Mouse (Mus musculus) midbrain, postnatal 0 days (tissue): Measurements from ENCODE around the gene Gm20422. TPM values are rescaled to one million over a fixed set of nuclear protein-coding genes. Genes with fewer than 3 reads are reported as not detected.

Experiments
- ATAC-seq: fragments of 200-750 bp; cut with Nextera tagmentation; 2 replicates; pipeline ENCODE4 v1.8.0; 2017; ENCODE audit warnings: moderate number of reproducible peaks, mild to moderate bottlenecking, moderate TSS enrichment, moderate library complexity; ENCODE audit not compliant: low FRiP score
- DNase-seq: peaks from one replicate; pipeline ENCODE4 v3.0.0-alpha.2; 2015; ENCODE audit warnings: low spot score
- H3K27ac ChIP-seq: fragments of 300-500 bp; sonication (generic); 2 replicates; pipeline ENCODE4 v1.5.1; 2014; ENCODE audit warnings: low read depth, mild to moderate bottlenecking, low read length, mixed read lengths
- H3K27me3 ChIP-seq: fragments of 300-500 bp; sonication (generic); 2 replicates; pipeline ENCODE4 v1.6.1; 2014; ENCODE audit warnings: low read length, control low read depth, mixed read lengths; ENCODE audit not compliant: insufficient read depth
- H3K36me3 ChIP-seq: fragments of 300-500 bp; sonication (generic); 2 replicates; pipeline ENCODE4 v1.6.1; 2014; ENCODE audit warnings: low read length, control low read depth, mixed read lengths; ENCODE audit not compliant: insufficient read depth
- H3K4me1 ChIP-seq: fragments of 300-500 bp; sonication (generic); 2 replicates; pipeline ENCODE4 v1.6.1; 2014; ENCODE audit warnings: mild to moderate bottlenecking, control low read depth, antibody characterized with exemption, low read length, mixed read lengths; ENCODE audit not compliant: insufficient read depth
- H3K4me2 ChIP-seq: fragments of 300-500 bp; sonication (generic); 2 replicates; pipeline ENCODE4 v1.6.1; 2014; ENCODE audit warnings: low read depth, mild to moderate bottlenecking, low read length, mixed read lengths; ENCODE audit not compliant: poor library complexity, severe bottlenecking
- H3K4me3 ChIP-seq: fragments of 300-500 bp; sonication (generic); 2 replicates; pipeline ENCODE4 v1.5.1; 2014; ENCODE audit warnings: low read depth, mild to moderate bottlenecking, low read length, moderate library complexity
- H3K9ac ChIP-seq: fragments of 300-500 bp; sonication (generic); replicated peaks from 2 replicates; pipeline ENCODE4 v1.6.1; 2014; ENCODE audit warnings: mild to moderate bottlenecking, low read length, moderate library complexity, mixed read lengths; ENCODE audit not compliant: poor library complexity, severe bottlenecking
- H3K9me3 ChIP-seq: fragments of 300-500 bp; sonication (generic); 2 replicates; pipeline ENCODE4 v1.6.1; 2016; ENCODE audit warnings: low read length, control low read depth
- CTCF ChIP-seq: IDR thresholded peaks from 2 replicates; pipeline ENCODE4 v1.5.1; 2016; ENCODE audit warnings: antibody characterized with exemption, mild to moderate bottlenecking
- WGBS: fragments of 180-500 bp; shearing (Covaris S2); extraction: QIAGEN DNeasy Blood & Tissue Kit; methylation state at CpG from one replicate; pipeline ENCODE4 v1.1.7; 2014; 5-methylcytosine and 5-hydroxymethylcytosine counted together
- polyA plus RNA-seq: library from polyadenylated mRNA; unstranded; fragments of >200 nt; fragmentation: Nextera tagmentation; extraction: Ambion mirVana; gene quantifications from 2 replicates; pipeline ENCODE4 v1.2.1, GENCODE M21; 2015
- total RNA-seq: library from RNA; depleted of rRNA; stranded (reverse); fragments of >200 nt; gene quantifications from 2 replicates; pipeline ENCODE4 v1.2.3, GENCODE M21; 2014

The Gm20422 gene
- total and polyA plus RNA-seq, 2 experiments from 2014 or later = 2.4 TPM; not detected in 1

DNA sequence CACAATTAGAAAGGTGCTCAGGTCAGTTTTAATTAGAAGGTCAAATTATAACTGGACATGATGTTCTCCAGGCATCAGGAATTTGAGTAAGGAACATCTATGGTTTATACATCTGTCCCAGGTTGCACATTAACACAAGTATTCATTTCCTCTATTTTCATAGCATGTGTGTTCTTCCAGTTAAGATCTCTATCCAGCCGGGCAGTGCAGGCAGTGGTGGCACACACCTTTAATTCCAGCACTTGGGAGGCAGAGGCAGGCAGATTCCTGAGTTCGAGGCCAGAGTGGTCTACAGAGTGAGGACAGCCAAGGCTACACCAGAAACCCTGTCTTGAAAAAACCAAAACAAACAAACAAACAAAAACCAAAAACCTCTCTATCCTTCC lies 456 bp upstream of the Gm20422 start:
- 58% methylated on average over 2 of the region's 2 CpGs for WGBS
- no peak; the same call in 1 of the 2 replicates for ATAC-seq
- DNase-seq = no peak
- Histone ChIP-seq H3K4me2 (peak overlapping the region; percentile 41), H3K9ac (no peak overlapping the region), H3K27ac (peak overlapping the region; percentile 99), H3K27me3 (no peaks in the 10 kb centered on the region), H3K4me1 (peaks cover 12% of the 10 kb centered on the region; the same call in 1 of the 2 replicates), H3K36me3 (no peaks in the 10 kb centered on the region), H3K4me3 (peak overlapping the region; percentile 76; the same call in 1 of the 2 replicates), H3K9me3 (no peaks in the 10 kb centered on the region)
- TF ChIP-seq CTCF = no peak

DNA sequence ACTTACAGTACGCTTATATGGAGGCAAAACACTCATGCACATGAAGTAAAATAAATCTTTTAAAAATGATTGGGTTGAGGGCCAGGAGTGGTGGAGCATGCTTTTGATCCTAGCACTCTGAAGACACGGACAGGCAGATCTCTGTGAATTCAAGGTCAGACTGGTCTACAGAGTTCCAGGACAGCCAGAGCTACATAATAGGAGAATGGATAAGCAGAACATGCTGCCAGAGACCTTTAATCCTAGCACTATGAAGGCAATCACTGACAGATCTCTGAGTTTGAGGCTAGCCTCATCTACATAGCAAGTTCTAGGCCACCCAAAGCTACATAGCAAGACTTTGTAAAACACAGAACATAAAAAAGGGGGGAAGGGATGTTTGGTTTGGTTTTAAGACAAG lies 2.6 kb downstream of the Gm20422 start:
- no peaks in the 10 kb centered on the region for H3K9me3 ChIP-seq
- ATAC-seq (no peak), DNase-seq (no peak)
- H3K4me3 ChIP-seq = no peak overlapping the region
- TF ChIP-seq CTCF = no peak
- H3K9ac ChIP-seq = no peak overlapping the region
- H3K36me3 ChIP-seq = peaks cover 12% of the 10 kb centered on the region
- H3K4me1 ChIP-seq = peaks cover 12% of the 10 kb centered on the region; the same call in 1 of the 2 replicates
- H3K27me3 ChIP-seq = no peaks in the 10 kb centered on the region
- no peak overlapping the region for H3K27ac ChIP-seq
- 77% methylated on average over 2 of the region's 2 CpGs for WGBS
- no peak overlapping the region for H3K4me2 ChIP-seq

DNA sequence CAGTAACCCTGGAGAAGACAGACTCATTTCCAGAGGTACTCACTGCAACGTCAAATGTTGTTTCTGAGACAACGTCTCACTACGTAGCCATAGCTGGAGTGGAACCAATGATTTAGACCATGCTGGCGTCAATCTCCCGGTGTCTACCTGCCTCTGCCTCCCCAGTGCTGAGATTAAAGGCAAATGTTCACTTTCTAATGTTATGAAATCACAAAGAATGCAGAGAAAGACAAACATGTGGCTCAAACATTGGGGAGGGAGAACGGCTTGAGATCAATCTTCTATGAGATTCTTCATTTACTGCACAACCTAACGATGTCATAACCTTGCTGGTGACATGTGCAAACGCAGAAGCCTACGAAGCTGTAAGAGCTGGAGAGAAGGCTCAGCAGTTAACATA lies 3.5 kb downstream of the Gm20422 start:
- ATAC-seq (no peak), DNase-seq (no peak)
- no peak overlapping the region for H3K27ac ChIP-seq
- H3K36me3 ChIP-seq = peaks cover 18% of the 10 kb centered on the region
- H3K27me3 ChIP-seq = no peaks in the 10 kb centered on the region
- no peak for TF ChIP-seq CTCF
- WGBS = 88% methylated on average over 9 of the region's 9 CpGs
- no peak overlapping the region for H3K9ac ChIP-seq
- H3K4me2 ChIP-seq = no peak overlapping the region
- H3K9me3 ChIP-seq = 0 out of 2 replicates have a peak, but pooled peaks cover 2% of the 10 kb centered on the region
- no peak overlapping the region for H3K4me3 ChIP-seq
- H3K4me1 ChIP-seq = peaks cover 12% of the 10 kb centered on the region; the same call in 1 of the 2 replicates

DNA sequence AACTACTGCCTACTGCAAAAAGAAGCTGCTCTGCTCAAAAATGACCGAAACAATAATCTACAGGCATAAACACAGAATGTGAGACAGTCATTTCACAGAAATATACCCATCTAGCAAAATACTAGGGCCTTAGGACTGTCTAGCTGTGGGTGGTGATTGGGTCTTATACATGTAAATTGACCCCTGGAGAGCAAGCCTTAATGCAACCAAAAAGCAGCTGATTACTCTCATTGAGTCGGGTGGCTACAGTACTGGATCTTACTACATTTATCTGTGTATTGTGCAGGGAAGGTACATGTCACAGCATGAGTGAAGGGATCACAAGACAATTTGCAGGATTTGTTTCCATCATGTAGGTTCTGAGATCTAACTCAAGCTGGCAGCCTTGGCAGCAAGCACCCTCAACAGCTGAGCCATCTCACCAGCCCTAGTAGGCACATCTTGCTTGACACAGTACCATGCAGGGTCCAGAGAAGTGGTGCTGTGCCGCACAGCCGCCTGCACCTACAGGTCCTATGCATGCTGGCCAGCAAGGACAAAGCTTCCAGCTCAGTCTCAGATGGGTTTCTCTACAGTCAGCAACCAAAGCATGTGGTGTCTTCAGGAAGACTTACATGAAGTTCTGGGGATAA lies 12.8 kb downstream of the Gm20422 start:
- Histone ChIP-seq H3K9ac (no peak overlapping the region), H3K9me3 (0 out of 2 replicates have a peak, but pooled peaks cover 3% of the 10 kb centered on the region), H3K36me3 (peaks cover 44% of the 10 kb centered on the region), H3K4me3 (no peak overlapping the region), H3K4me2 (no peak overlapping the region), H3K27ac (no peak overlapping the region), H3K27me3 (no peaks in the 10 kb centered on the region), H3K4me1 (no peaks in the 10 kb centered on the region)
- WGBS = 88% methylated on average over 4 of the region's 4 CpGs
- TF ChIP-seq CTCF = no peak
- DNase-seq (no peak), ATAC-seq (no peak)

DNA sequence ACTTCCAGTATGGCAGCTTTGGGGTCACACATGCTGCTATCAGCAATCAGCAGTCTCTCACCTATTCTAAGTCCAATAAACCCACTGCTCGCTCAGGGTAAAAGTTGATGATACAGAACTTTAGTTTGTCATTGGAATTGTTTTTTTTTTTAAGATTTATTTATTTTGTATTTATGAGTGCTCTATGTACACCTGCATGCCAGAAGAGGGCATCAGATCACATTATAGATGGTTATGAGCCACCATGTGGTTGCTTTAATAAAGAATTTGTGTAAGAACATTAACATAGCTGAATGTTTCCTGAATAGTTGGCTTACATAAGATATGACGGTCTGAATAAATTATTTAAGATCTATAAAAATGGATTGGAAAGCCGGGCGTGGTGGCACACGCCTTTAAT lies 16.4 kb downstream of the Gm20422 start:
- ATAC-seq = no peak
- H3K9ac ChIP-seq = no peak overlapping the region
- 94% methylated on average over 5 of the region's 5 CpGs for WGBS
- no peaks in the 10 kb centered on the region for H3K27me3 ChIP-seq
- no peak overlapping the region for H3K4me3 ChIP-seq
- TF ChIP-seq CTCF = peak; percentile 52
- no peaks in the 10 kb centered on the region for H3K9me3 ChIP-seq
- peaks cover 17% of the 10 kb centered on the region; the same call in 1 of the 2 replicates for H3K36me3 ChIP-seq
- no peaks in the 10 kb centered on the region for H3K4me1 ChIP-seq
- no peak overlapping the region for H3K4me2 ChIP-seq
- DNase-seq = no peak
- H3K27ac ChIP-seq = no peak overlapping the region

DNA sequence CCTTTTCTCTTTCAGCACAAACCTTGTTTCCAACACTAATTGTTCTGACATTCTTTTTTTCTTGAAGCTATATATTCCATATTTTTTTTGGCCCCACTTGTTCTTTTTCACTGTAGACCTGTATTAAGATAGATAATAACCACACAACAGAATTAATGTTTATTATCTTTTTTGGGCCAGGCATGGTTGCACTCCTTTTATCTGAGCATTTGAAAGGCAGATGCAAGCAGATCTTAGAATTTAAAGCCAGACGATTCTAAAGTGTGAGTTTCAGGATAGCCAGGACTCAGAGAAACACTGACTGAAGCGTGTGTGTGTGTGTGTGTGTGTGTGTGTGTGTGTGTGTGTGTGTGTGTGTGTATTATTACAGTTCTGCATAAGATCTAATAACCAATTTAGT lies 22.2 kb downstream of the Gm20422 start:
- H3K9me3 ChIP-seq = no peaks in the 10 kb centered on the region
- no peak overlapping the region for H3K4me3 ChIP-seq
- ATAC-seq = no peak
- no peaks in the 10 kb centered on the region for H3K27me3 ChIP-seq
- peaks cover 6% of the 10 kb centered on the region; the same call in 1 of the 2 replicates for H3K36me3 ChIP-seq
- no peak overlapping the region for H3K27ac ChIP-seq
- peaks cover 5% of the 10 kb centered on the region for H3K4me1 ChIP-seq
- no peak overlapping the region for H3K9ac ChIP-seq
- no peak for DNase-seq
- WGBS = 88% methylated on average over 2 of the region's 2 CpGs
- no peak for TF ChIP-seq CTCF
- no peak overlapping the region for H3K4me2 ChIP-seq
